Mouse (Mus musculus) stomach, postnatal 0 days (tissue): ENCODE measurements around the gene Rgs3.

Experiments used
- CTCF ChIP-seq: IDR thresholded peaks from 2 replicates; pipeline ENCODE4 v1.5.1; 2016; ENCODE audit warnings: antibody characterized with exemption, low read depth, mild to moderate bottlenecking, moderate library complexity
- EP300 ChIP-seq: optimal IDR thresholded peaks from 2 replicates; pipeline ENCODE3; 2016; ENCODE audit warnings: antibody characterized with exemption

DNA sequence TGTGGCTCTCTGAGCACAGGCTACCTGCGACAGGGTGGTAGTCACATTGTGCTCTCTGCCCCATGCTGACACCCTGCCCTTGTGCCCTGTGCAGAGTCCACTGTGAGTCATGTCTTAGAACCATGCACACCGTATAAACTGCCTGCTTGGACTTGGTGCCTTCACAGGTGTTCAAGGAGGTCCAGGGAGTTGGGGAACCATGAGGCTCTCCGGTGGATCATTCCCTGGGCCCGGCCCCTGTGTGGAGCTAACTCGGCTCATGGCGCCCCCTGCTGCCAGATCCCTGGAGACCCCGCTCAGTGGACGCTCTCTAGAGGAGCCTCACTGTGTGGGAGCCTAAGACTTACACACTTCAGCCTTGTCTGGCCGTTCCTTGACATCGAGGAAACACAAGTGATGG, 134.2 kb downstream of the Rgs3 start:
- TF ChIP-seq CTCF, result peak; percentile 72
- TF ChIP-seq EP300, result no peak
